ENCODE assay signal across 8 mouse cellular contexts in the genomic region with DNA sequence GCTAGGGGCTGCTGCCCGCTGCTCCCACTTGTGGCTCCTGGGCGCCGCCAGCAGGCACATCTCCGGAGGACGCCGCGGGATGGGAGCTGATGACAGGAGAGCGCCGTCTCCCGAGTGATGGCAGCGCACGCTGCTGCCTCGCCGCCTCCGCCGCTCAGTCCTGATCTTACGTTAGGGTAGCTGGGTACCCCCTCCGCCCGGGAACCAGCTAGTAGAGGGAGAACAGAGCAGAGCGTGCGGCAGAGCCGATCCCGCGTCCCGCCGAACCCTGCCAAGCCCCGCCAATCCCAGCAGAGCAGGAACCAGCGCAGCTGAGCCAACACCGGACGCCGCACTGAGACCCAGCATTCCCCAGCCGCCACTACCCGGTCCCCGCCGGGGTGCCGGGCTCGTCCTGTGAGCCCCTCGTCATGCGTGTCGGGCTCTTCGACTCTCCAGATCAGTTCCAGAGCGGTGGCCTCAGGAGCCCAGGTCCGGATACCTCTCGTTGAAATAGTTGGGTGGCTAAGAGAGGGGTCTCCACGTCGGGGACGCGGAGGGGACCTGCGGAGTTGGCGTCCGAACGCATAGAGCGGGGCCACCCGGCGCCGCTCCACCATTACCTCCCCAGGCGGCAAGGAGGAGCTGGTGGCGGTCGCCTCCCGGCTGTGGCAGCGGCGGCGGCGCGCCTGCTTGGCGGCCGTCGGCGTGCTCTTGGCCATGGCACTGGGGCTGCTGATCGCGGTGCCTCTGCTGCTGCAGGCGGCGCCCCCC. TPM values are rescaled to one million over a fixed set of nuclear protein-coding genes. Genes with fewer than 3 reads are reported as not detected.
A peak's percentile ranks its signal among the peaks of the same experiment; 100 is the strongest.
DNase-seq lines count a peak whose midpoint lies in the region; ATAC-seq and TF ChIP-seq lines count a peak whose summit lies in the region.

TSS of gene C1ql2 (plus strand) at position 164 of the 753 bp plus-strand sequence.

- H3K9ac ChIP-seq in midbrain, embryonic 16.5 days (ENCODE audit: low read depth, low read length): peak within 1 kb of the TSS; percentile 28; the same call in 1 of the 2 replicates

- TF ChIP-seq CTCF in E14TG2a.4 (conservative IDR thresholded peaks at IDR 0.05; ENCODE audit: low read length): no peak

- under 1% methylated on average over 72 of the region's 73 CpGs for WGBS in forebrain, embryonic 10.5 days
- WGBS in midbrain, embryonic 16.5 days: under 1% methylated on average over 71 of the region's 73 CpGs

- DNase-seq in cerebellum, postnatal 10 days: peak; percentile 34 to 51
- DNase-seq in cerebellum, adult 11-12 months: no peak
- DNase-seq in forebrain, embryonic 10.5 days (ENCODE audit: extremely low spot score, low spot score): peak; percentile 43
- peak; percentile 60 to 71 for DNase-seq in layer of hippocampus, adult 8-10 months (ENCODE audit: low spot score in 2 of 2)
- no peak for DNase-seq in urinary bladder, postnatal 25 days (ENCODE audit: low spot score)
- DNase-seq in thymus, postnatal 25 days: no peak

- H3K27me3 ChIP-seq in E14TG2a.4 (ENCODE audit: insufficient read depth, low read length): peaks cover 96% of the 10 kb centered on the region
- peaks cover 99% of the 10 kb centered on the region for H3K27me3 ChIP-seq in forebrain, embryonic 10.5 days (ENCODE audit: poor library complexity, severe bottlenecking)
- H3K27me3 ChIP-seq in midbrain, embryonic 16.5 days (ENCODE audit: control insufficient read depth, insufficient read depth, low read depth, low read length): peaks cover 61% of the 10 kb centered on the region

- H3K4me1 ChIP-seq in E14TG2a.4 (replicated peaks; ENCODE audit: low read depth, low read length): peaks cover 26% of the 10 kb centered on the region
- H3K4me1 ChIP-seq in forebrain, embryonic 10.5 days: peaks cover 39% of the 10 kb centered on the region
- peaks cover 20% of the 10 kb centered on the region for H3K4me1 ChIP-seq in midbrain, embryonic 16.5 days (ENCODE audit: control insufficient read depth, insufficient read depth, low read length)

- H3K9me3 ChIP-seq in E14TG2a.4 (ENCODE audit: low read length): no peaks in the 10 kb centered on the region
- H3K9me3 ChIP-seq in forebrain, embryonic 10.5 days: no peaks in the 10 kb centered on the region
- H3K9me3 ChIP-seq in midbrain, embryonic 16.5 days (replicated peaks; ENCODE audit: control insufficient read depth, low read length, poor library complexity, severe bottlenecking): no peaks in the 10 kb centered on the region

- H3K36me3 ChIP-seq in E14TG2a.4 (ENCODE audit: insufficient read depth, low read length): no peaks in the 10 kb centered on the region
- H3K36me3 ChIP-seq in forebrain, embryonic 10.5 days (replicated peaks): no peaks in the 10 kb centered on the region
- H3K36me3 ChIP-seq in midbrain, embryonic 16.5 days (ENCODE audit: control insufficient read depth, insufficient read depth, low read length): no peaks in the 10 kb centered on the region

- ATAC-seq in midbrain, embryonic 16.5 days: peak; percentile 59

- H3K4me3 ChIP-seq in E14TG2a.4 (replicated peaks; ENCODE audit: low read length): peak within 1 kb of the TSS; percentile 72
- H3K4me3 ChIP-seq in forebrain, embryonic 10.5 days: peak within 1 kb of the TSS; percentile 49
- peak within 1 kb of the TSS; percentile 38 for H3K4me3 ChIP-seq in midbrain, embryonic 16.5 days (ENCODE audit: low read depth, low read length)

- no peak within 1 kb of the TSS for H3K27ac ChIP-seq in forebrain, embryonic 10.5 days
- no peak within 1 kb of the TSS for H3K27ac ChIP-seq in midbrain, embryonic 16.5 days (ENCODE audit: low read length)

- H3K4me2 ChIP-seq in midbrain, embryonic 16.5 days (ENCODE audit: low read length): peak within 1 kb of the TSS; percentile 56

RNA-seq across cellular contexts. Expression of gene C1ql2, which starts in this region (rescaled TPM):
- 0.09 TPM in 1 of 2 replicates, not detected in the other for polyA plus RNA-seq in forebrain, embryonic 10.5 days (2016; fragmentation: Nextera tagmentation; extraction: Ambion mirVana)
- total RNA-seq in layer of hippocampus, adult 8-10 months (2022): 10 to 100 TPM; 63.1 to 70.6 (median 66.3) TPM
- 14.0 and 17.6 TPM in 2 replicates for polyA plus RNA-seq in midbrain, embryonic 16.5 days (2015; fragmentation: Nextera tagmentation; extraction: Ambion mirVana)

Comparison
In these comparisons a context has a peak if more than half of its experiments do, and no peak if none do; other contexts are left out.
1. RNA of gene C1ql2 (polyA plus RNA-seq): 14.0 to 17.6 TPM in midbrain, embryonic 16.5 days; 0.09 TPM in forebrain, embryonic 10.5 days; every median in the first group is over 10 times any median in the second.
2. DNase-seq: peak in cerebellum, postnatal 10 days (2 of 2) and layer of hippocampus, adult 8-10 months (2 of 2); none in cerebellum, adult 11-12 months (single experiment), urinary bladder, postnatal 25 days (single experiment) and thymus, postnatal 25 days (single experiment).
3. Peak in DNase-seq and H3K4me3 ChIP-seq in forebrain, embryonic 10.5 days; RNA of the gene not detected or under 1 TPM.
4. Peak in every context shown above with its lines, with median percentiles within 50 percentile points of each other: H3K4me3 ChIP-seq.